Mouse (Mus musculus) heart, adult 2 months (tissue): ENCODE results near the gene Pigu. TPM values are rescaled to one million over a fixed set of nuclear protein-coding genes. Genes with fewer than 3 reads are reported as not detected.

Source experiments
- DNase-seq, 2 experiments: peaks; one replicate each; pipeline ENCODE4 v3.0.0; 2021
- H3K27ac ChIP-seq: fragments of 200-600 bp; 2 replicates; pipeline ENCODE4 v1.8.1; 2022
- H3K27me3 ChIP-seq: fragments of 200-500 bp; 2 replicates; pipeline ENCODE4 v1.6.1; 2012; ENCODE audit warnings: mild to moderate bottlenecking, low read length, inconsistent platforms, mixed read lengths; ENCODE audit not compliant: control insufficient read depth, insufficient read depth
- H3K36me3 ChIP-seq: fragments of 200-500 bp; 2 replicates; pipeline ENCODE4 v1.6.1; 2012; ENCODE audit warnings: low read length, inconsistent platforms; ENCODE audit not compliant: control insufficient read depth, insufficient read depth
- H3K4me1 ChIP-seq: fragments of 200-500 bp; 2 replicates; pipeline ENCODE4 v1.6.1; 2011; ENCODE audit warnings: low read length; ENCODE audit not compliant: control insufficient read depth, insufficient read depth
- H3K4me3 ChIP-seq: fragments of 200-600 bp; 2 replicates; pipeline ENCODE4 v1.8.1; 2022
- H3K79me2 ChIP-seq: fragments of 200-500 bp; replicated peaks from 2 replicates; pipeline ENCODE4 v1.6.1; 2012; ENCODE audit warnings: mild to moderate bottlenecking, inconsistent platforms, low read length, moderate library complexity, mixed read lengths; ENCODE audit not compliant: control insufficient read depth, insufficient read depth
- H3K9ac ChIP-seq: fragments of 200-500 bp; 2 replicates; pipeline ENCODE4 v1.6.1; 2012; ENCODE audit warnings: low read depth, mild to moderate bottlenecking, control low read depth, inconsistent platforms, low read length, mixed read lengths
- CTCF ChIP-seq: fragments of 200-600 bp; IDR thresholded peaks from 2 replicates; pipeline ENCODE4 v1.8.1; 2022; ENCODE audit warnings: antibody characterized with exemption, mild to moderate bottlenecking, moderate library complexity
- EP300 ChIP-seq: fragments of 200-500 bp; IDR thresholded peaks from 2 replicates; pipeline ENCODE4 v1.6.1; 2011; ENCODE audit warnings: low read depth, low read length, control low read depth; ENCODE audit not compliant: insufficient read depth
- POLR2A ChIP-seq: fragments of 200-500 bp; IDR thresholded peaks from 2 replicates; pipeline ENCODE4 v1.6.1; 2011; ENCODE audit warnings: mild to moderate bottlenecking, low read depth, low read length, control low read depth; ENCODE audit not compliant: insufficient read depth
- WGBS: fragments of 180-500 bp; shearing (Covaris S2); methylation state at CpG from one replicate; pipeline ENCODE4 v1.1.7; 2018; 5-methylcytosine and 5-hydroxymethylcytosine counted together
- intact Hi-C: fragments of 180-260 bp; cut with DNase I; formaldehyde crosslinking; loops from one replicate; pipeline ENCODE4 v1.15.1; 2025
- polyA plus RNA-seq: library from polyadenylated mRNA; depleted of rRNA; stranded (reverse); fragments of >200 nt; gene quantifications from 2 replicates; pipeline ENCODE4 v1.2.3, GENCODE M21; 2012
- total RNA-seq, 2 experiments: library from RNA; stranded (reverse); gene quantifications; 2 replicates each; pipeline ENCODE4 v1.2.3; 2021

The Pigu gene
- total and polyA plus RNA-seq, 3 experiments = 26.2 to 44.8 (median 26.6) TPM

DNA sequence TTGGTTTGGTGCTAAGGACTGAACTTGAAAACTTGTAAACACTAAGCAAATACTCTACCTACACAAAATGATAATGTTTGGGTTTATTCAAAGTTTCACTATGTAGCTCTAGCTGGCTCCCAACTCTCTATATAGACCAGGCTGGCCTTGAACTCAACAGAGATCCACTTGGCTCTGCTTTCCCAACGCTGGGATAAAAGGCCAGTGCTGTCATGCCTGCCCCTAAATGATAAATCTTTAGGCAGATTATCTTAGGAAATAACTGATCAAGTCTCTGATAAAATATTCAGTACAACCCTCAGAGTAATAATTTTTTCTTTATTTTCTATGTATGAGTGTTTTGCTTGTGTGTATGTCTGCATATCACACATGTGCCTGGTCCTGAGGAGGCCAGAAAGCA is 10.6 kb downstream of the Pigu start:
- H3K27me3 ChIP-seq = no peaks in the 10 kb centered on the region
- H3K9ac ChIP-seq = no peak overlapping the region
- H3K79me2 ChIP-seq = no peaks in the 10 kb centered on the region
- H3K4me1 ChIP-seq = no peaks in the 10 kb centered on the region; the same call in 1 of the 2 replicates
- no peak for DNase-seq
- no peak for TF ChIP-seq EP300
- no peak for TF ChIP-seq POLR2A
- no peak for TF ChIP-seq CTCF
- 78% methylated on average over 1 of the region's 1 CpGs for WGBS
- H3K36me3 ChIP-seq = no peaks in the 10 kb centered on the region
- intact Hi-C loops = no loop called here
- H3K27ac ChIP-seq = no peak overlapping the region
- H3K4me3 ChIP-seq = no peak overlapping the region

DNA sequence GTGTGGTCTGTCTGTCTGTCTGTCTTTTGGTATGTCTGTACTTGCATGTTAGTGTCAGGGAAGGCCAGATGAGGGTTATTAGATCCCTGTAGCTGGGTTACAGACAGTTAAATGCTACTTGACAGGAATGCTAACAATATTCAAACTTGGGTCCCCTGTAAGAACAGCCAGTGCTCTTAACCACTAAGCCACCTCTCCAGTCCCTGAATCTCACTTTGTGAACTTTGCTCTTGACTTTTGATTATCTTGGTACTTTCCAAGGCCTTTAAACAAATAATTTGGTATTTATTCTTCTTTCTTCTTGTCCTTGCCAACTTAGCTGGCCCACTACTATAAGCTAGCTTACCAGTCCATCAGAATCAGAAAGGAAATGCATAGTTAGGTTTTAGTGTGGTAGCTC is 17.1 kb downstream of the Pigu start:
- Histone ChIP-seq H3K79me2 (no peaks in the 10 kb centered on the region), H3K36me3 (no peaks in the 10 kb centered on the region), H3K9ac (no peak overlapping the region), H3K4me3 (no peak overlapping the region), H3K4me1 (no peaks in the 10 kb centered on the region), H3K27me3 (no peaks in the 10 kb centered on the region), H3K27ac (no peak overlapping the region)
- intact Hi-C loops = no loop called here
- TF ChIP-seq CTCF (no peak), EP300 (no peak), POLR2A (no peak)
- no peak for DNase-seq

DNA sequence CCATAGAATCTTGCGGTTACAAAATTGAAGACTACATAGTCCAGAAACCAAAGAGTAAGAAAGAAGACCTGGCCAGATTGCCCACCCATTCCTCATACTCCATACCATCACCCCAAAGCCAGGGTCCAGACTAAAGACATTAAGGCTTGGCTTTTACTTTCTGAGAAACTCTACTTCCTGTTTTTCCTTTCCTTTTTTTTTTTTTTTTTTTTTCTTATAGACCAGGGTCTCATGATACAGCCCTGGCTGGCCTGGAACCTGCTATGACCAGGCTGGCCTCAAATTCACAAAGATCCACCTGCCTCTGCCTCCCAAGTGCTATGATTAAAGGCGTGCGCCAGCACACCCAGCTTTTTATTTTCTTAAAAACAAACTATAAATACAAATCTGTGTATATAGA is 21.0 kb downstream of the Pigu start:
- no peak overlapping the region for H3K27ac ChIP-seq
- DNase-seq = no peak
- no peak overlapping the region for H3K9ac ChIP-seq
- H3K36me3 ChIP-seq = no peaks in the 10 kb centered on the region
- no peaks in the 10 kb centered on the region for H3K27me3 ChIP-seq
- H3K4me1 ChIP-seq = no peaks in the 10 kb centered on the region
- no peak overlapping the region for H3K4me3 ChIP-seq
- no peaks in the 10 kb centered on the region for H3K79me2 ChIP-seq
- intact Hi-C loops = no loop called here
- 95% methylated on average over 3 of the region's 3 CpGs for WGBS
- TF ChIP-seq CTCF = no peak
- TF ChIP-seq POLR2A = no peak
- TF ChIP-seq EP300 = no peak

DNA sequence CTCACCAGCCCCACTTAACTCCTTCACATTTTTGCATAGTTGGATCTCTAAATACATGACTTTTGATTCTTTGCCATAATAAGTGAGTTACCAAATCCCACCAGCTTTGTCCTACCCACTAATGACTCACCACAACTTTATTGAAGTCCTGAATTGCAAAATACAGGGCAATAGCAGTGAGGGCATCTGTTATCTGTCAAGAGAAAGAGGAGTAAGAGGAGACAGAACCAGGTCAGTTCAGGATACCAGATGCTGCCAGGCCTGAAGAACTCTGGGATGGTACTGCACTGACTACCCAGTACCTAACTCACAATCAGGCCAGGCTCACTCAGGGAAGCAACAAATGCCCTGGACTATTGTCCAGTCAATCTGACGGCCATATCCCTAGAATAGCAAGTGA is 22.0 kb downstream of the Pigu start:
- Histone ChIP-seq H3K4me3 (no peak overlapping the region), H3K36me3 (no peaks in the 10 kb centered on the region)
- WGBS = 61% methylated on average over 1 of the region's 1 CpGs

DNA sequence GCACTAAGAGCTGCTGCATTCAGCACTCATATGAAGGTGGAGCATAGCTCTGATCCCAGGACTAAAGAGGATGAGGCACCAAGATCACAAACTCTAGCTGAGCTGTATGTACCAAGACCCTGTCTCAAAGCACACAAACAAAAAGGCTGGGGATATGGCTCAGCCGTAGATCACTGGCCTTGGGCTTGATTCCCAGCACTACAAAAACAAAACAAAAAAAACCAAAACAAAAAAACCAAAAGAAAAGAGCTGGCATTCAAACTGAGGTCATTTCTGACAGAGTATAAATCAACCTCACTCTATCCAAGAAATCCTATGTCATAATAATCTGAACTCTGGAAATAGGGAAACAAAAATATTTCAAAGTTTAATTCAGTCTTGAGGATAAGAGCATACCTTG is 23.8 kb downstream of the Pigu start:
- intact Hi-C loops = no loop called here
- TF ChIP-seq POLR2A = no peak
- TF ChIP-seq EP300 = no peak
- TF ChIP-seq CTCF = no peak
- Histone ChIP-seq H3K9ac (no peak overlapping the region), H3K4me1 (no peaks in the 10 kb centered on the region), H3K27me3 (no peaks in the 10 kb centered on the region), H3K4me3 (no peak overlapping the region), H3K27ac (no peak overlapping the region), H3K36me3 (no peaks in the 10 kb centered on the region), H3K79me2 (no peaks in the 10 kb centered on the region)
- DNase-seq = no peak
- 94% methylated on average over 1 of the region's 1 CpGs for WGBS

More for the DNA sequence above, 22.0 kb downstream of the Pigu start:
- no peaks in the 10 kb centered on the region for H3K4me1 ChIP-seq
- intact Hi-C loops = no loop called here
- DNase-seq = no peak
- H3K27ac ChIP-seq = no peak overlapping the region
- no peaks in the 10 kb centered on the region for H3K79me2 ChIP-seq
- H3K27me3 ChIP-seq = no peaks in the 10 kb centered on the region
- TF ChIP-seq CTCF (no peak), EP300 (no peak), POLR2A (no peak)
- H3K9ac ChIP-seq = no peak overlapping the region

DNA sequence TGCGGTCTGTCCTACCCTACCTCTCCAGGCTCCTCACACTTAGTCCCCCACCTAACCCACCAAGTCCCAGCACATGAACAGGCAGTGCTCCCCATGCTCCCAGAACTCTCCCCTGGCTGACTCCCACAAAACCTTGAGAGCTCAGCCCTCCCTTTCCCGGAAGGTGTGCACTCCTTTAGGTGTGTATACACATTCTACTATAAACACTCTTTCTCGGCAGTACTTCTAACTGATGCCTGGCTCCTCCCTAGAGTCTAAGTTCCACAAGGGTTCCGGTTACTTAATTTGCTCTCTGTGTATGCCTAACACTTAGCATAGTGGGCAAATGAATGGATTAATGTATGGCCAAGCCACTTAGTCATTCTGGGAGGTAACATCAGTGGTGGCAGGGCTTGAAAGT is 25.9 kb downstream of the Pigu start:
- Histone ChIP-seq H3K27me3 (no peaks in the 10 kb centered on the region), H3K9ac (no peak overlapping the region), H3K4me3 (no peak overlapping the region), H3K27ac (no peak overlapping the region), H3K79me2 (no peaks in the 10 kb centered on the region), H3K4me1 (no peaks in the 10 kb centered on the region), H3K36me3 (no peaks in the 10 kb centered on the region)
- no peak for TF ChIP-seq CTCF
- no peak for TF ChIP-seq EP300
- no peak for TF ChIP-seq POLR2A
- no peak for DNase-seq
- intact Hi-C loops = no loop called here
- 91% methylated on average over 4 of the region's 4 CpGs for WGBS
